Mouse (Mus musculus) liver, adult 2 months (tissue): ENCODE measurements around the gene Trhr2. TPM values are rescaled to one million over a fixed set of nuclear protein-coding genes. Genes with fewer than 3 reads are reported as not detected.

Experiments used
- DNase-seq: peaks from one replicate; pipeline ENCODE4 v3.0.0-alpha.2; 2011; ENCODE audit warnings: low read depth, low spot score; ENCODE audit errors: extremely low read depth
- H3K27ac ChIP-seq: fragments of 200-500 bp; replicated peaks from 2 replicates; pipeline ENCODE4 v1.5.1; 2012; ENCODE audit warnings: low read depth, mild to moderate bottlenecking, control low read depth, inconsistent platforms, low read length; ENCODE audit not compliant: insufficient read depth
- H3K27me3 ChIP-seq: fragments of 200-500 bp; 2 replicates; pipeline ENCODE4 v1.6.1; 2012; ENCODE audit warnings: mild to moderate bottlenecking, moderate library complexity, low read length, inconsistent platforms; ENCODE audit not compliant: control insufficient read depth, insufficient read depth
- H3K36me3 ChIP-seq: fragments of 200-500 bp; 2 replicates; pipeline ENCODE4 v1.6.1; 2012; ENCODE audit warnings: low read length, inconsistent platforms; ENCODE audit not compliant: control insufficient read depth, insufficient read depth
- H3K4me1 ChIP-seq: fragments of 200-500 bp; 2 replicates; pipeline ENCODE4 v1.6.1; 2011; ENCODE audit warnings: low read length; ENCODE audit not compliant: control insufficient read depth, insufficient read depth
- H3K4me3 ChIP-seq: fragments of 200-500 bp; 2 replicates; pipeline ENCODE4 v1.5.1; 2011; ENCODE audit warnings: low read depth, mild to moderate bottlenecking, control low read depth, low read length, moderate library complexity; ENCODE audit not compliant: insufficient read depth
- H3K79me2 ChIP-seq: fragments of 200-500 bp; 2 replicates; pipeline ENCODE4 v1.6.1; 2012; ENCODE audit warnings: inconsistent platforms, mild to moderate bottlenecking, low read length, moderate library complexity; ENCODE audit not compliant: control insufficient read depth, insufficient read depth
- H3K9ac ChIP-seq: fragments of 200-500 bp; 2 replicates; pipeline ENCODE4 v1.6.1; 2012; ENCODE audit warnings: low read depth, mild to moderate bottlenecking, control low read depth, inconsistent platforms, low read length
- CTCF ChIP-seq: fragments of 200-500 bp; IDR thresholded peaks from 2 replicates; pipeline ENCODE4 v1.5.1; 2011; ENCODE audit warnings: low read depth, low read length, control low read depth
- POLR2A ChIP-seq: fragments of 200-500 bp; IDR thresholded peaks from 2 replicates; pipeline ENCODE4 v1.6.1; 2011; ENCODE audit warnings: low read length, control low read depth; ENCODE audit not compliant: insufficient read depth; ENCODE audit errors: extremely low read depth
- WGBS: fragments of 180-500 bp; shearing (Covaris S2); methylation state at CpG from one replicate; pipeline ENCODE4 v1.1.7; 2018; 5-methylcytosine and 5-hydroxymethylcytosine counted together
- polyA plus RNA-seq: library from polyadenylated mRNA; depleted of rRNA; stranded (reverse); fragments of >200 nt; gene quantifications from 2 replicates; pipeline ENCODE4 v1.2.3, GENCODE M21; 2012
- total RNA-seq: library from RNA; depleted of rRNA; stranded (reverse); fragments of >200 nt; gene quantifications from 2 replicates; pipeline ENCODE4 v1.2.3, GENCODE M21; 2014

Gene Trhr2
- total and polyA plus RNA-seq, 2 experiments: not detected

- H3K4me3 ChIP-seq: no peak overlapping the region
- H3K36me3 ChIP-seq: no peaks in the 10 kb centered on the region
- no peak overlapping the region for H3K27ac ChIP-seq
- TF ChIP-seq CTCF (no peak), POLR2A (no peak)
- no peaks in the 10 kb centered on the region for H3K27me3 ChIP-seq
- no peaks in the 10 kb centered on the region for H3K79me2 ChIP-seq
- H3K9ac ChIP-seq: no peak overlapping the region
- WGBS: 8% methylated on average over 14 of the region's 14 CpGs
- no peak for DNase-seq
- no peaks in the 10 kb centered on the region for H3K4me1 ChIP-seq
These were observed 16.8 kb downstream of the Trhr2 start for GRCm38 (mm10) chr8:122343758-122344157.

DNA sequence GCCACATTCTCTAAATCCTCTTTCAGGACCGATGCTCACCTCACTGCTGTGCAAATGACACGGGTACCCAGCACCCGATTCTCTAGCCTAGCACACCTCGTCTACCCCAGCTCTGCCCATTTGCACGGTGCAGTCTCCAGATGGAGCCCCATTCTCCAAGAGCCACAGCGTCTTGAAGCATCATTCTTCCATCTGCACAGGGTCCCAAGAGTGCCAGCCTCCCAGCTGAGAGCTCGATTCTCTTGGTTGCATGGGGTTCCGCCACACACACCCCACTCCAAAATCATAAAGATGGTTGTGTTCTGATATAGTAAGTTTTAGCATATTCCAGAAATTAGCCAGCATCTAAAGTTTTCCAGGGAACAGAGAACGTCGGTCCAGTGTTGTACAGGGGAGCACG, 17.2 kb downstream of the Trhr2 start:
- Histone ChIP-seq H3K36me3 (no peaks in the 10 kb centered on the region), H3K4me3 (no peak overlapping the region), H3K27ac (no peak overlapping the region), H3K4me1 (no peaks in the 10 kb centered on the region), H3K9ac (no peak overlapping the region), H3K27me3 (no peaks in the 10 kb centered on the region), H3K79me2 (no peaks in the 10 kb centered on the region)
- no peak for TF ChIP-seq POLR2A
- no peak for TF ChIP-seq CTCF
- DNase-seq: no peak
- 12% methylated on average over 11 of the region's 11 CpGs for WGBS

- Histone ChIP-seq H3K27me3 (no peaks in the 10 kb centered on the region), H3K27ac (no peak overlapping the region), H3K9ac (no peak overlapping the region), H3K4me1 (no peaks in the 10 kb centered on the region), H3K4me3 (no peak overlapping the region), H3K79me2 (no peaks in the 10 kb centered on the region), H3K36me3 (no peaks in the 10 kb centered on the region)
- DNase-seq: no peak
- TF ChIP-seq POLR2A (no peak), CTCF (no peak)
- 10% methylated on average over 9 of the region's 9 CpGs for WGBS
These were observed 17.7 kb downstream of the Trhr2 start for GRCm38 (mm10) chr8:122342806-122343209.

- TF ChIP-seq CTCF: no peak
- Histone ChIP-seq H3K36me3 (peaks cover under 1% of the 10 kb centered on the region; the same call in 1 of the 2 replicates), H3K27me3 (no peaks in the 10 kb centered on the region), H3K9ac (no peak overlapping the region), H3K27ac (no peak overlapping the region), H3K4me3 (no peak overlapping the region), H3K79me2 (no peaks in the 10 kb centered on the region), H3K4me1 (no peaks in the 10 kb centered on the region)
- no peak for DNase-seq
- 17% methylated on average over 5 of the region's 5 CpGs for WGBS
These were observed 18.2 kb downstream of the Trhr2 start for GRCm38 (mm10) chr8:122342362-122342761.

- no peaks in the 10 kb centered on the region for H3K4me1 ChIP-seq
- no peak overlapping the region for H3K9ac ChIP-seq
- no peak overlapping the region for H3K27ac ChIP-seq
- no peak for TF ChIP-seq POLR2A
- TF ChIP-seq CTCF: no peak
- H3K79me2 ChIP-seq: no peaks in the 10 kb centered on the region
- DNase-seq: no peak
- H3K27me3 ChIP-seq: no peaks in the 10 kb centered on the region
- WGBS: 63% methylated on average over 6 of the region's 6 CpGs
- peaks cover 5% of the 10 kb centered on the region; the same call in 1 of the 2 replicates for H3K36me3 ChIP-seq
- H3K4me3 ChIP-seq: no peak overlapping the region
These were observed 18.8 kb downstream of the Trhr2 start for GRCm38 (mm10) chr8:122341790-122342189.

GRCm38 (mm10) chr8:122340761-122341160, 19.8 kb downstream of the Trhr2 start:
- Histone ChIP-seq H3K4me1 (no peaks in the 10 kb centered on the region), H3K4me3 (no peak overlapping the region), H3K36me3 (peaks cover 11% of the 10 kb centered on the region; the same call in 1 of the 2 replicates), H3K27me3 (no peaks in the 10 kb centered on the region), H3K79me2 (no peaks in the 10 kb centered on the region), H3K27ac (no peak overlapping the region), H3K9ac (no peak overlapping the region)
- no peak for TF ChIP-seq POLR2A
- TF ChIP-seq CTCF: no peak
- 85% methylated on average over 3 of the region's 3 CpGs for WGBS
- DNase-seq: no peak
